Mouse (Mus musculus): ENCODE data around the gene Acad10. TPM values are rescaled to one million over a fixed set of nuclear protein-coding genes. Genes with fewer than 3 reads are reported as not detected.

Acad10 gene
- polyA plus RNA-seq, 2 experiments from 2014 or later: 6.2 to 7.0 TPM

- ATAC-seq: no peak
These were observed 64.6 kb downstream of the Acad10 start for GRCm38 (mm10) chr5:121595758-121596157.

DNA sequence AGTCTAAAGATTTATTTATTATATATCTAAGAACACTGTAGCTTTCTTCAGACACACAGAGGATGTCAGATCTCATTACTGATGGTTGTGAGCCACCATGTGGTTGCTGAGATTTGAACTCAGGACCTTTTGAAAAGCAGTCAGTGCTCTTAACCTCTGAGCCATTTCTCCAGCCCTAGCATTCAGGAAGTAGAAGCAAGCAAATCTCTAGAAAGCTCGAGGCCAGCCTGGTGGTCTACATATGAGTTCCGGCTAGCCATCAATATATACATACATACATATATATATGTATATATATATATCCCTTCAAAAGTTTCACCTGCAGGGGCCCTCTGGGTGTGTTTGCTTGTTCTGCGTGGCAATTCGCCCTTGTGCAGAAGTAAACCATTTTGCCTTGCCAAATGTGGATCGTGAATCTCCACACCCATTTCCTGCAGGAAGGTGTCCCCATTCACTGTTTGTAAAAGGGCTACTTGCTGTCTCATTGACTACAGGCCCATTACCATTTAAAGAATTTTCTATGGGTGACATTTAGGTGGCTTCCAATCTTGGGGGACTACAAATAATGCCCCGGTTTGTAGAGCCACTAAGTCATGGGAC, 65.5 kb downstream of the Acad10 start:
- ATAC-seq: no peak

DNA sequence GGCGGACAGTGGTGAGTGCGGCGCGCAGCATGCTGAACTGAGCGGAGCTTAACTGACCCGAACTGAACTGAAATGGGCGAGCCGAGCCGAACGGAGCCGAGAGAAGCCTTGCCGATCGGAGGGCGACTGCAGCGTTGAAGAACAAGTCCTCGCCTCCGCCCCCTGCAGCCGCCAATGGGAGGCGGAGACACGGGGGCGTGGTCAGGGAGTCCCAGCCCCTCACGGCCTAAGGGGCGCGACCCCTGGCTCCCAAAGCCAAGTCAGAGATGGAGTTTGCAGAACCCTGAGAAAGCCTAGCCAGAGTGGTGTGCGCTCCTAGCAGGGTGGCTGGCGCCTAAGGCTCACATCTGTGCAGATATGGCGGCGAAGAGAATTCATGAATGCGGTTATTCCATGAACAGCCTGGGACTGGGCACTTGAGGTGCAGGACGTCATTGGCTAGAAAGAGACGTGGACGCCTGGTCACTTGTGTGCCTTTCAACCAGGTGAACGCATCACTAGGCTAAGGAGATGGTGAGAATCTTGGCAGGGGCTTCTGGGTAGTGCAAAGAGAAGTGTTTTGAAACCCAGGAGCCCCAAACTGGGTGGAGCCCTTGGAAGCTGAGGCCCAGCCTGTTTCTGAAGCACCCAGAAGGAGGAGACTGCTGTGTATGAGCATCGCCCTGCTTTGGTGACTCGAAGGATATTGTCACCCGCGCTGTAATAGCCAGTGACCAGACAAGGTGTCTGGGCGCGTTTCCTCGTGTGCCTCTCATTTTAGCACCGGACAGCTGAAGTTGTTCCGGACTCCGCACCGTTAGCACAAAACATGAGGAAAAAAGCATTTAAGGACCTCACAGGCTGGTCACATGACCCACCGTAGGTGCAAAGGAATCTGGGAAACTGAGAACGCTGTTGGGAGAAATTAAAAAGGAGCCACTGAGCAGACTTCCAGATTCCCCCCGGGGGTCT, 66.6 kb downstream of the Acad10 start, which contains the start of gene Aldh2:
TSS of gene Aldh2 (minus strand) at position 374 of the 951 bp plus-strand sequence.
- ATAC-seq: peak; percentile 87

DNA sequence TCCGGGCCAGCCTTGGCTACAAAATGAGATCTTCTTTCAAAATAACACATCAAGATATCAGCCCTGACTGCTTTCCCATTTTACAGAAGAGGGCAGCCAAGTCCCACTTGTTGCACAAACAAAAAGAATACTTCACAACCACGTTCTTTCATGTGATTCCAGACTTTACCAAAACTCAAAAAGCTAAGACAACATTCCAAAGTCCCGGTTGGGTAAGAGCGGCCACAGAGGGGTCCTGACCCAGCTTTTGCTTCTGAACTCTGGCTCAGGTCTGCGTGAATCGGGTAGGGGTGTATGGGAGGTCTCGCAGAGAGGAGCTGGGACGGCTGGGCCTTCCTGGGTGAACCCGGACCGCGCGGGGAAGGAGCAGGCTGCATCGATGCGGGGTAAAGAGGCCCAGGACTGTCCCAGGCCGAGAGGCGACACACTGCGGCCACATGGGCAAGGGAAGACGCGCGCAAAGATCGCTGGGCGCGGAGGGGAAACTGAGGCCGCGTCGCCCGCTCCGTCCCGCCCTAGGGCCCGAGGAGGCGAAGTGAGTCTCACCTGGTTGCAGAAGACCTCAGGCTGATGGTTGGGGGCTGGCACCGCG, 67.4 kb downstream of the Acad10 start:
- peak; percentile 19 for ATAC-seq

GRCm38 (mm10) chr5:121592064-121592815, 68.1 kb downstream of the Acad10 start:
- no peak for ATAC-seq

DNA sequence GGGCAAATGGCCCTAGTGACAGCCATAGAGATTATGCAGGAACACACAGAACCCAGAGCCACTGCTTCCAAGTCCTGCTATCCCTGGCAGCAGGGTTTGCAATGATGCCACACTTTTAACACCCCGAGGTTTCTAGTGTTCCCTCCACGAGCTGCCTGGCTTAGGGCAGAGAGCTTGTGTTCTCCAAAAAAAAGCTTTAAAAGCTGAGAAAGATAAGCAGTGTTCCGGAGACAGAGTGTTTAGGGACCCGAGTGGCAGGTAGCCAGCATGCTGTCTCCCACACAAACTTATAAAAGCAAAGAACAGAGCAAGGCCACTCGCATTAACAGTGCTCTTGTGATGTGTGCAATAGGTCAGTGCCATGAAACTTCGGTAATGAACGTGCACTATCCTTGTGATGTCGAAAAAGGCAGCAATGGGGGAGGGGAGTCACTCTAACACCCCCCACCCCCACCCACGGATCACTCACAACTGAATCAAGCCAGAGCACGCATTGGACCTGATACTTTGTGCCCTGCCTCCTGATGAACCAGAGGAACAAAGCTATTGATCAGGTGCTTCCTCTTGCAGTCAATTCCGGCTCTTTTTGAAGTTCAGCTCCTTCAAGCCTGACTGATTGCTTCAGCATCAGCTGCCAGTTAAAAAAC, 68.8 kb downstream of the Acad10 start:
- no peak for ATAC-seq

DNA sequence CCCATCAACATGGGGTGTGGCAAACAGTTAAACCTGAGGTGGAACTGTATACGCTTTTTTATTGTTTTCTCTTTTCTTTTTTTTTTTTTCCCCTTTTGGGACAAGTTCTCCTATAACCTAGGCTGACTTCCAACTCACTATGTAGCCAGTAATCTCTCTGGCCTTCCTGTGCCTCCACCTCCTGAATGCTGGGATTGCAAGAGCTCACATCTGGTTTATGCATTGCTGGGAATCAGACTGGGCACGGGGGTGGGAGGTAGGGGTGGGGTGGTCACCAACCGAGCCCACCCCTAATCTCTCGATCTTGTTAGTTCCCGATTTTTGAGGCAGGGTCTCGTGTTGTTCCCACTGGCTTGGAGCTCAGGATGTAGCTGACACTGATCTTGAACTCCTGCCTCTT, 70.4 kb downstream of the Acad10 start:
- no peak for ATAC-seq

- peak; percentile 43 for ATAC-seq
These were observed 73.8 kb downstream of the Acad10 start for GRCm38 (mm10) chr5:121586400-121587039.

GRCm38 (mm10) chr5:121585699-121586098, 74.6 kb downstream of the Acad10 start:
- ATAC-seq: no peak

- ATAC-seq: no peak
These were observed 75.3 kb downstream of the Acad10 start for GRCm38 (mm10) chr5:121585005-121585404.

DNA sequence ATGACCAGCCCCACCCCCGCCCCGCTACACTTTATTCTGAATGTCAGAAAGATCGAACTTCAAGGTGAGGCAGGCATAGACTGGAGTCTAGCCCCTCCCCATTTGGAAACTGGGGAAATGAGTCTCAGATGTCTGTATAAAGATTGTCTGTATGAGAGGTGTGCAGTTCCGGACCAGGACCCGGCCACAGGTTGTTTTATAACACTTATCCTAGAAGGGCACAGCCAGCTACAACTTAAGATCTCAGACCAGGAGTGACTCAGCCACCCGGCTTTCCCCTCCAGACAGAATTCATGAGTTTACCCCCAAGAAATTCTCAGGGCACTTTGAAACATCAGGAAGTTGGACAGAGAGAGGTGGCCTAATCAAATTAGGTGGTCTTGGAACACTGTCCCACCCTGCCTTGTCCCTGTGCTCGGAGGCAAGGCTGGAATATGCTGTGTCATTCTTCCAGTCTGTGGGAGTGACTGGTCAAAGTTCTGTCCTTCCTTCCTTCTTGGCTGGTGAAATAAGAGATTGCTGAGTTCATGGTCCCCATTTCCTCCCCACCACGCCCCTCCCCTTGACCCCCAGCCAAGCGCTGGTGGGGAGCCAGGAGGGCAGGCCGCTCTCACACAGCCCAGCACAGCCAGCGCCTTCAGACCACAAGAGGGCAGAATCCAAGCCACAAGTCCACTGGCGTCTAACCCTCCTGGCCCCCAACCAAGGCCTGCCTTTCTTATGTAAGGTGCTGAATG, 76.4 kb downstream of the Acad10 start:
- no peak for ATAC-seq

DNA sequence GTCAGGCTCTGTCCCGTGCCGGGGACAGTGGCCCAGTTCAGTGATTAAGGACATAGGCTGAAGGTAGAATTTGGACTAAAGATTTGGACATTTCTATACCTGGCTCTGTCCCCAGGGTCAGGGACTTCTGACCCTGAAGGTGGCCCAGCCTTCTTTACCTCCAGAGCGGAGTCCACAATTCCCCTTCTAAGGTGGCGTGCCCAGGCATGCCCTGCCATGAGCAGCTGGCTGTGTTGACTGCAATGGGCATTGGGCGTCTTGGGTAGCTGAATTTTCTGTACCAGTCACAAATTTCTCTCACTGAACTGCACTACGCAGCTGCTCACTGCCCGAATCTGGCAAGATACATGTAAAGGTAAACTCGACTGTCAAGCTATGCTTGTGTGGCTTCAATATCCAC, 78.4 kb downstream of the Acad10 start:
- no peak for ATAC-seq

GRCm38 (mm10) chr5:121576927-121577488, 83.3 kb downstream of the Acad10 start:
- no peak for ATAC-seq

DNA sequence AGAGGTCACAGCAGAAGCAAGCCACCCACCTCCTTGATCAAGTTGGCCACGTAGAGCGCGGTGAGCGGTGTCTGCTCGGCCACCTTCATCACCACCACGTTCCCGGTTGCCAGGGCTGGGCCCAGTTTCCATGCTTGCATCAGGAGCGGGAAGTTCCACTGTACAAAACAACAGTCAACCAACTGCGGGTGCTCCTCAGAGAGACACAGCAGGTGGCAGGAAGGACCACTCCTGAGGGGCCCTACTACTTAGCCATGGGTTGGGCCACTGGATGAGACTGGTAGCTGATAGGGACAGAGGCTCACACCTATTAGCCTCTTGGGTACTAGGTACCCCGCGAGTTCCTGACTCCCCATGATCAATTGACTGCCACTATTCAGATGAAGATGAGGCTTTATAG, 84.4 kb downstream of the Acad10 start:
- ATAC-seq: no peak

- ATAC-seq: no peak
These were observed 86.2 kb downstream of the Acad10 start for GRCm38 (mm10) chr5:121574145-121574544.

Other genes starting within 250 kb of the Acad10 start
- gene Tmem116, start 208.6 kb downstream of the Acad10 start, polyA plus RNA-seq (2017; shearing (Covaris generic)): 1 to 10 TPM in 1 of 2 experiments, under 1 TPM in 1; 0.93 to 1.3 TPM
- 10 to 100 TPM; 64.9 to 80.3 TPM for gene Erp29, start 208.0 kb downstream of the Acad10 start, polyA plus RNA-seq (2017; shearing (Covaris generic))
- gene Adam1b, start 157.1 kb downstream of the Acad10 start, polyA plus RNA-seq (2017; shearing (Covaris generic)): not detected
- gene Adam1a, start 115.0 kb downstream of the Acad10 start, polyA plus RNA-seq (2017; shearing (Covaris generic)): 1 to 10 TPM; 1.2 to 1.6 TPM
- not detected for gene Gm42878, start 115.0 kb downstream of the Acad10 start, polyA plus RNA-seq (2017; shearing (Covaris generic))
- 10 to 100 TPM; 23.5 to 32.2 TPM for gene Mapkapk5, start 114.6 kb downstream of the Acad10 start, polyA plus RNA-seq (2017; shearing (Covaris generic))
- 10 to 100 TPM in 1 of 2 experiments, 1 to 10 TPM in 1; 10.0 to 19.3 TPM for gene Aldh2, start 66.7 kb downstream of the Acad10 start, polyA plus RNA-seq (2017; shearing (Covaris generic))
- 1 to 10 TPM; 3.1 to 4.7 TPM for gene Acad12, start 41.6 kb downstream of the Acad10 start, polyA plus RNA-seq (2017; shearing (Covaris generic))
- gene Brap, start within 50 bp of the Acad10 start, polyA plus RNA-seq (2017; shearing (Covaris generic)): 10 to 100 TPM in 1 of 2 experiments, 1 to 10 TPM in 1; 8.0 to 13.6 TPM
- gene Atxn2, start 50.8 kb upstream of the Acad10 start, polyA plus RNA-seq (2017; shearing (Covaris generic)): 10 to 100 TPM; 27.0 to 41.6 TPM
- 10 to 100 TPM; 10.2 to 12.1 TPM for gene Sh2b3, start 177.1 kb upstream of the Acad10 start, polyA plus RNA-seq (2017; shearing (Covaris generic))
- gene Pheta1, start 188.5 kb upstream of the Acad10 start, polyA plus RNA-seq (2017; shearing (Covaris generic)): under 1 TPM; 0.47 to 0.86 TPM